Mouse (Mus musculus): ENCODE measurements around the gene Gm13693.
"Not testable (repeated sequence)": the region's sequence is repeated elsewhere in the genome, so short reads cannot be mapped to it uniquely, and the experiment has no call there.

Gm13693 gene

DNA sequence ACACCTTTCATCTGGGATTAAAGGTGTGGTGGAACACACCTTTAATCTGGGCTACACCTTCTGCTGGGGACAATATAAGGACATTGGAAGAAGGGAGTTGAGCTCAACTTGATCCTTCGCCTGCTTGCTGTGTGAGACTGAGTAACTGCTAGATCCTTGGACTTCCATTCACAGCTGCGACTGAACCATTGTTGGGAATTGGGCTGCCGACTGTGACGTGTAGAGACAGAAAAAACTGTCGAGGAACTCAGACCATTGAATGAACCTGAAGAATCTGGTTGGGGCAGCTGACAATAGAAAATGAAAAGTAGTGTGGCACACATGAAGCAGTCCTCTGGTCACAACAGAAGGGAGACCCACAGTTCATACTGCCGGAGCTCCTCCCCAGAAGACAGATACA lies at the start of gene Gm13693:
Gene Gm13693 (plus strand): TSS at position 301 of the 400 bp plus-strand sequence.
- not testable (repeated sequence) for DNase-seq (ENCODE audit: low spot score)

DNA sequence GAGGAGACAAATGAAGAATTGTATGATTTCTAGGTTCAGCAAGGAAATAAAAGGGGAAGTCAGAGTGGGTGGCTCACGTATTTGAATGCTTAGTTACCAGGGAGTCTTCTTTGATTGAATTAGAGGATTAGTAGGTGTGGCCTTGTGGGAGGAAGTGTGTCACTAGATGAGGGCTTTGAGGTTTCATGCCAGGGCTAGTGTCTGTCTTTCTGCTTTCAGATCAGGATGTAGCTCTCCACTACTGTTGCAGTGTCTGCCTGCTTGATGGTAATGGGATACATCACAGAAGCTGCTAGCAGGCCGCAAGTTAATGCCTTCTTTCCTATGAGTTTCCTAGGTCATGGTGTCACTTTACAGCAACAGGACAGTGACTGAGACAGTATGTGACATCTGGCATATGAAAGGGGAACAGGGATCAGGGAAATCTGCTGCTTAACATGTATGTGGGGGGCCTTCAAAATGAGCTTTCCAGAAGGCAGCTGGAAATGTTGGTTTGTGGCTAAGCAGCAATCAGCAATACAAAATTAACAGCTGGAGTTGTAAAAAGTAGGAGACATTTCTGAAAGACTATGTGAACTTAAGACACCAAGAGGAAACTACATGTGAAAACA lies 31.7 kb upstream of the Gm13693 start:
- DNase-seq (ENCODE audit: low spot score), result no peak

DNA sequence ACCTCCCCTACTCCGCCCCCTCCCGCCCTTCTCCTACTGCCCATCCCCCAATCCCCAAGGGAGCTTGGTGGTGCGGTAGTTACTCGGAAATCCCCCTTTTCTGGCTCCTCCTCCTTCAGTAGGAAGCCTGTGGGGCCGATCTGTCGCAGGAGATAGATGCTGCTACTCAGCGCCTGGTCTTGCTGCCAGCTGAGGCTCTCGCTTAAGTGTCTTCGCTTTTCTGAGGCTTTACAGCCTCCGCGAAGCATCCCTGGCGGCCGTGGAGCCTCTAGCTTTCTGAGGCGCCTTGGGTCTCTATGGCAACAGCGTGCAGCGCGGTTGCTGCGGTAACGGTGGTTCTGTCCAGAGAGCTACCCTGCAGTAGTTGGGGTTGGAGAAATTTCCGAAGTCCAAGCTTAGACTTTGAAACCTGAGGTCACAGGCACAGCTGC lies 20.4 kb upstream of the Gm13693 start, which contains the start of gene Zswim2:
Gene Zswim2 (minus strand): TSS at position 298 of the 431 bp plus-strand sequence.
- DNase-seq (ENCODE audit: low spot score), result no peak

DNA sequence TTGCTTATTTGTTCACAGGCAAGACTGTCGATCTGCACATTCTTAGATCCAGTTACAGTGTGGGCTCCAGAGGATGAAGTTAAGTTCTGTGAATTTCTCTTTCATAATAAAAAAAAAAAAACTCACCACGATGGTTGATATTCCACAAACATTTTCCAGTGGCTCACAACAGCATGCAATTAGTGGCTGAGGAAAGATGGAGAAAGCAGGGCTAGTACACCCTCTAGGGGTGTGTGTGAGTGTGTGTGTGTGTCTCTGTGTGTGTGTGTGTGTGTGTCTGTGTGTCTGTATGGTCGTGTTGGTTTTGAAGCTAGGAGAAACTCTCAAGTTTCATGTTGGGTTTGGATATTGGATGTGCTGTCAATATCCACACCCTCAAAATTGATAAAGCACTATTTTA lies 19.9 kb upstream of the Gm13693 start:
- DNase-seq (ENCODE audit: low spot score), result no peak

DNA sequence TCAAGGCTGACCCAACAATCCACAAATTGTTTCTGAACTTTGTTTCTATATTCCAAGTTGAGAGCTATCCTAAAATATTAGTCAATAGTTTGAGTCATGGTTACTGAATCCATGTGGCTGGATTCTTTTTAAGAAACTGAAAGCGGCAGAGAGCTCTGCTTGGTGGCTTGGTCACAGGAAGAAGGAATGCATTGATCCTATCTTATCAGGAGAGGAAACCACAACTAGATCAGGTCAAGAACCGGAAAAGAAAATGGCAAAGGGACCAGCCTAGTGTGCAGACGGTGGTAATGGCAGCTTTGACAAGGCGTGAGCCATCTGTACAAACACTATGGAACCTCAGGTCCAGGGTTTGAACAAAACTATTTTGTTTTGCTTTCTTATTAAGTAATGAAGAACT lies 19.5 kb upstream of the Gm13693 start:
- no peak for DNase-seq (ENCODE audit: low spot score)

DNA sequence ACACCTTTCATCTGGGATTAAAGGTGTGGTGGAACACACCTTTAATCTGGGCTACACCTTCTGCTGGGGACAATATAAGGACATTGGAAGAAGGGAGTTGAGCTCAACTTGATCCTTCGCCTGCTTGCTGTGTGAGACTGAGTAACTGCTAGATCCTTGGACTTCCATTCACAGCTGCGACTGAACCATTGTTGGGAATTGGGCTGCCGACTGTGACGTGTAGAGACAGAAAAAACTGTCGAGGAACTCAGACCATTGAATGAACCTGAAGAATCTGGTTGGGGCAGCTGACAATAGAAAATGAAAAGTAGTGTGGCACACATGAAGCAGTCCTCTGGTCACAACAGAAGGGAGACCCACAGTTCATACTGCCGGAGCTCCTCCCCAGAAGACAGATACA lies 5.9 kb upstream of the Gm13693 start, which contains the start of gene Gm13698:
Gene Gm13698 (plus strand): TSS at position 301 of the 400 bp plus-strand sequence.
- not testable (repeated sequence) for DNase-seq (ENCODE audit: low spot score)

DNA sequence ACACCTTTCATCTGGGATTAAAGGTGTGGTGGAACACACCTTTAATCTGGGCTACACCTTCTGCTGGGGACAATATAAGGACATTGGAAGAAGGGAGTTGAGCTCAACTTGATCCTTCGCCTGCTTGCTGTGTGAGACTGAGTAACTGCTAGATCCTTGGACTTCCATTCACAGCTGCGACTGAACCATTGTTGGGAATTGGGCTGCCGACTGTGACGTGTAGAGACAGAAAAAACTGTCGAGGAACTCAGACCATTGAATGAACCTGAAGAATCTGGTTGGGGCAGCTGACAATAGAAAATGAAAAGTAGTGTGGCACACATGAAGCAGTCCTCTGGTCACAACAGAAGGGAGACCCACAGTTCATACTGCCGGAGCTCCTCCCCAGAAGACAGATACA lies 5.7 kb downstream of the Gm13693 start, which contains the start of gene Gm13695:
Gene Gm13695 (plus strand): TSS at position 301 of the 400 bp plus-strand sequence.
- DNase-seq (ENCODE audit: low spot score), result not testable (repeated sequence)

DNA sequence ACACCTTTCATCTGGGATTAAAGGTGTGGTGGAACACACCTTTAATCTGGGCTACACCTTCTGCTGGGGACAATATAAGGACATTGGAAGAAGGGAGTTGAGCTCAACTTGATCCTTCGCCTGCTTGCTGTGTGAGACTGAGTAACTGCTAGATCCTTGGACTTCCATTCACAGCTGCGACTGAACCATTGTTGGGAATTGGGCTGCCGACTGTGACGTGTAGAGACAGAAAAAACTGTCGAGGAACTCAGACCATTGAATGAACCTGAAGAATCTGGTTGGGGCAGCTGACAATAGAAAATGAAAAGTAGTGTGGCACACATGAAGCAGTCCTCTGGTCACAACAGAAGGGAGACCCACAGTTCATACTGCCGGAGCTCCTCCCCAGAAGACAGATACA lies 11.5 kb downstream of the Gm13693 start, which contains the start of gene Gm13696:
Gene Gm13696 (plus strand): TSS at position 301 of the 400 bp plus-strand sequence.
- DNase-seq (ENCODE audit: low spot score), result not testable (repeated sequence)

DNA sequence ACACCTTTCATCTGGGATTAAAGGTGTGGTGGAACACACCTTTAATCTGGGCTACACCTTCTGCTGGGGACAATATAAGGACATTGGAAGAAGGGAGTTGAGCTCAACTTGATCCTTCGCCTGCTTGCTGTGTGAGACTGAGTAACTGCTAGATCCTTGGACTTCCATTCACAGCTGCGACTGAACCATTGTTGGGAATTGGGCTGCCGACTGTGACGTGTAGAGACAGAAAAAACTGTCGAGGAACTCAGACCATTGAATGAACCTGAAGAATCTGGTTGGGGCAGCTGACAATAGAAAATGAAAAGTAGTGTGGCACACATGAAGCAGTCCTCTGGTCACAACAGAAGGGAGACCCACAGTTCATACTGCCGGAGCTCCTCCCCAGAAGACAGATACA lies 17.3 kb downstream of the Gm13693 start, which contains the start of gene Gm13694:
Gene Gm13694 (plus strand): TSS at position 301 of the 400 bp plus-strand sequence.
- DNase-seq (ENCODE audit: low spot score), result not testable (repeated sequence)

DNA sequence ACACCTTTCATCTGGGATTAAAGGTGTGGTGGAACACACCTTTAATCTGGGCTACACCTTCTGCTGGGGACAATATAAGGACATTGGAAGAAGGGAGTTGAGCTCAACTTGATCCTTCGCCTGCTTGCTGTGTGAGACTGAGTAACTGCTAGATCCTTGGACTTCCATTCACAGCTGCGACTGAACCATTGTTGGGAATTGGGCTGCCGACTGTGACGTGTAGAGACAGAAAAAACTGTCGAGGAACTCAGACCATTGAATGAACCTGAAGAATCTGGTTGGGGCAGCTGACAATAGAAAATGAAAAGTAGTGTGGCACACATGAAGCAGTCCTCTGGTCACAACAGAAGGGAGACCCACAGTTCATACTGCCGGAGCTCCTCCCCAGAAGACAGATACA lies 23.1 kb downstream of the Gm13693 start, which contains the start of gene Gm13697:
Gene Gm13697 (plus strand): TSS at position 301 of the 400 bp plus-strand sequence.
- not testable (repeated sequence) for DNase-seq (ENCODE audit: low spot score)

DNA sequence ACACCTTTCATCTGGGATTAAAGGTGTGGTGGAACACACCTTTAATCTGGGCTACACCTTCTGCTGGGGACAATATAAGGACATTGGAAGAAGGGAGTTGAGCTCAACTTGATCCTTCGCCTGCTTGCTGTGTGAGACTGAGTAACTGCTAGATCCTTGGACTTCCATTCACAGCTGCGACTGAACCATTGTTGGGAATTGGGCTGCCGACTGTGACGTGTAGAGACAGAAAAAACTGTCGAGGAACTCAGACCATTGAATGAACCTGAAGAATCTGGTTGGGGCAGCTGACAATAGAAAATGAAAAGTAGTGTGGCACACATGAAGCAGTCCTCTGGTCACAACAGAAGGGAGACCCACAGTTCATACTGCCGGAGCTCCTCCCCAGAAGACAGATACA lies 28.9 kb downstream of the Gm13693 start, which contains the start of gene Gm13691:
Gene Gm13691 (plus strand): TSS at position 301 of the 400 bp plus-strand sequence.
- DNase-seq (ENCODE audit: low spot score), result not testable (repeated sequence)

DNA sequence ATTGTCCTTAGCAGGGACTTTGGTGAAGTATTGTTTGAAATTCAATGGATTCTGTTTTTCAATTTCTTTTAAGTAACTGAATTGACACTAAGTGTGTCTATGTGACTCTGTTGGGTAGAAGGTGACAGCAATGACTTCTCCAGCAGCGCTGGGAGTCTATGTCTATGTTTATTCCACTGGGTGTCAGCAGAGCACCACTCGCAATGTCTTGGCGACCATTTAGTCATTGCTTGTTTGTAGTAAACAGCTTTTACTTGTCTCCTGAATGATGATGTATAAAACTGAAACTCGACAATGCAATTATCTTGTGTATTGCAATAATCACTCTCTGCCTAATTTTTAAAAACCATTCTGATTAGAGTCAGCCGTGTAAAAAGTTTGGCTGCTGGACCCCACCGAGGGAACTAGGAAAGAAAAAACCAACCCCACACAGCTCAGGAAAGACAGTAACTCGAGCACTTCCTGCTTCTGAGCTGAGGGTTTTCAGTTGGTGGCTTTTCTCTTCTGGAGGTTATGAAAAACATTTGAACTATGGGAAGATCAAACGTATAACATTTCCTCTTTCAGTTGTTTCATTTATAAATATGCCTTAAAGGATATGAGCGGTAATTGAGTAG lies 32.4 kb downstream of the Gm13693 start:
- not testable (repeated sequence) for DNase-seq (ENCODE audit: low spot score)

DNA sequence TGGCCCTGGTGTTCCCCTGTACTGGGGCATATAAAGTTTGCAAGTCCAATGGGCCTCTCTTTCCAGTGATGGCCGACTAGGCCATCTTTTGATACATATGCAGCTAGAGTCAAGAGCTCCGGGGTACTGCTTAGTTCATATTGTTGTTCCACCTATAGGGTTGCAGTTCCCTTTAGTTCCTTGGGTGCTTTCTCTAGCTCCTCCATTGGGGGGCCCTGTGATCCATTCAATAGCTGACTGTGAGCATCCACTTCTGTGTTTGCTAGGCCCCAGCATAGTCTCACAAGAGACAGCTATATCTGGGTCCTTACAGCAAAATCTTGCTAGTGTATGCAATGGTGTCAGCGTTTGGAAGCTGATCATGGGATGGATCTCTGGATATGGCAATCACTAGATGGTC lies 33.2 kb downstream of the Gm13693 start:
- DNase-seq (ENCODE audit: low spot score), result not testable (repeated sequence)

DNA sequence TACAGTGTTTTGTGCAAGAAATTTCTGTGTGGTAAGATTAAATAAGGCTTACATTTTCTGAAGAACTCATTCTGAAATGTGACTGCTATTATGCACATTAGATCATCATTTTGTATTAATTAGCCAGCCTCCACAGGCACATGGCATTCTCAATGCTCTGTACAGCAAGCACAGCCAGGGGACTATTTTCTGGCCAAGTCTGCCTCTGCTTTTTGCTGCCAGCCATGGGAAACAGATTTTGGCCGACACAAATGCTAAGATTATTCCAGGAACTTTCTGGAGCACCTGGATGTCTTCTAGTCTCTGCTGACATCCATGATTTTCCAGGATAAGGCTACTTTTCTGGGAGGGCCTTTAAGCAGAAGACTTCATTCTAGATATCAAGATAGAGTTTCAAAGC lies 47.6 kb downstream of the Gm13693 start:
- DNase-seq (ENCODE audit: low spot score), result no peak

DNA sequence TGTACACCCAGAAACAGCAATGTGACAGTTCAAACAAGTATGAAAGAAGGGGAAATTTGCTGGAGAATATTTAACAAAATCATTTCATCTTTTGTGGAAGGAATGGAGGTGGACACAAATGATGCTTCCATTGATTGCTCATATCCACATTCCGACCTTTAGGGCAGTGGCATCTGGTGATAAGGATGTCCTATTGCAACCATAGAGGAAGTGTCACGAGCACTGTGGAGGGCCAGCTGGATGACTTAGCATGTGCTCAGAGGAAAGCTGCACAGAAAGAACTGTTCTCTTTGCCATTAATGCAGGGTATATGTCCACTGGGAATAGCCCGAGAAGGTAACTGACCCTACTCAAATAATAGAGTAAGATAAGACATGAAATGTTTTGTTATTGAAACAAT lies 48.5 kb downstream of the Gm13693 start:
- no peak for DNase-seq (ENCODE audit: low spot score)
